Mouse (Mus musculus): Measurements from ENCODE around the gene Srd5a1.
A peak's percentile ranks its signal among the peaks of the same experiment; 100 is the strongest.
"Not testable (repeated sequence)": the region's sequence is repeated elsewhere in the genome, so short reads cannot be mapped to it uniquely, and the experiment has no call there.

The Srd5a1 gene

DNA sequence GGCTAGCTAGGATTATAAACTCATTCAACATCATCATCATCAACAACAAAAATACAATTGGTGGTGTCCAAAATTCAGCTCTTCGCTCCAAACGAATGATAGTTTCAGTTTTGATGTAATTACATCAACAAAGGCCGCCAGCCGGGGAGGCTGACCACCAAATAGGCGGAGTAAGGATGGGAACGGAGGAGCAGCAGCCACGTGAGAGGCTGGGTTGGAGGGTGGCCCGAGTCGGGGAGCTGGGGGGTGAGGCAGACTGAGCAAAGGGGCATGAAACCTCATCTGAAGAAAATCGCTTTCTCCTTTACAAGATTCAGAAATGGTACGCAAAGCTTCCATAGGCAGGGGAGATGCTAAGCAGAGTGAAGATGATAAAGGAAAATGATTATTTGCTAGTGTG lies 34.6 kb downstream of the Srd5a1 start:
- DNase-seq (ENCODE audit: low read depth, low spot score): no peak

DNA sequence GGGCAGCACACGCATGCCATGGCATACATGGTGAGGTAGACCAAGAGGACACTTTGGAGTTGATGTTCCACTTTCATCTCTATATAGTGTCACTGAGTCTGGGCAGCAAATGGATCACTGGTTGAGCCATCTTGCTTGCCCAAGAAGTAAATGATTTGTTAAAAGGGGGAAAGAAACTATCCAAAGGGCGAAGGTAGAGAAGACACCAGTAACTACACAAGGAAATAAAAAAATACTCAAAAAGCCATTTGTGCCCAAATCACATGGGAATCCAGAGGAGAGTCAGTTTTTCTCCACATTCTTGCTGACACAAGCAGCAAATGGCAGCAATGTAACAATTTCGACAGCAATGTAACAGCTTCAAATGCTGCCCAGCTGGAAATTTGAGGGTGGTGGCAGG lies 38.6 kb downstream of the Srd5a1 start:
- no peak for DNase-seq (ENCODE audit: low read depth, low spot score)

DNA sequence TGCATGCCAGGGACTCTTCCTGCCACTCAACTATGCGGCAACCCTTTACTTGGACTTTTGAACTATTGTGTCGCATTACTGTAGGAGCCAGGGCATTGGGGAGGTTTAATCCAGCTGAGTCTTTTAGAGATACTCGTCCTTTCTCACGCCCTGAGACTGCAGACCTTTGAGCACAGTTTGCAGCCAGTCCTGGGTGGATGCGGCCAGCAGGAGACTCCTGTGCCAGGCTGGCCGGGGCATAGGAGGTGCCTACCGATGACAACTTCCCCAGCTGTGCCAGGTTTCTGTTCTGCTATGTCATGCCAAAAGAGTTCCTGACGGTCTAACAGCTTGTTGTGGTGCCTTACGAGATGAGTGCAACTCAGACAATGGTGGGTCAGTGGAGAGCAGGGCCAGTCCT lies 42.0 kb downstream of the Srd5a1 start:
- no peak for DNase-seq (ENCODE audit: low read depth, low spot score)

DNA sequence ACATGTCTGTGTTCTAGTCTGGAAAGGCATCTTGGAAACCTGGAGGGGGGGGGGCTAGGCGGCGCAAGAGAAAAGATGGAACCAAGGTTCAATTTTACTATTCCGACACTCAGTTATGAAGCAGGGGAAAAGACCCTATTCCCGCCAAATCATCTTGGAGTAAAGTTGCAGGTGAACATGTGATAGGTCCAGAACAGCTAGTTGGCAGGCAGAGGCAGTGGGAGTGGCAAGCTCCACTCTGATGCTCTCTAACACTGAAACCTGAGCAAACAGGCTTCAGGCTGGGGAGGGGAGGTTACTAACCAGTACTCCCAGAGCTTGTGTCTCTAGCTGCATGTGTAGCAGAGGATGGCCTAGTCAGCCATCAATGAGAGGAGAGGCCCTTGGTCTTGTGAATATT lies 45.8 kb downstream of the Srd5a1 start:
- DNase-seq (ENCODE audit: low read depth, low spot score): not testable (repeated sequence)

DNA sequence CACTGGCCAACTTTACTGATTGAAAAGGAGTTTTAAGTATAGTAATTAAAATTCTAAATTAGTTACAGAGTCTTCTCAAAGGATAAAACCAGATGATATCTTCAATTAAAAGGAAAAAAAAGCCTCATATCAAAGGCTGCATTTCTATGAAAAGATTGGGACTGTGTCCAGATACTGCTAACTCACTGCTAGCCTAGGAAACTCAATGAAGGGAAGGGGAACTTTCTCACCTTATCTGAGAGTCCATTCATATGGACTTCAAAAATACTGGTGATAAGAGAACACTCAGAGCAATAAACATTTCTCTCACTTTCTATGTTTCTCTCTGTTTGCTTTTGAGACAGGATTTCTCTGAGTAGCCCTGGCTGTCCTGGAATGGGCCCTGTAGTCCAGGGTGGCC lies 46.7 kb downstream of the Srd5a1 start:
- no peak for DNase-seq (ENCODE audit: low read depth, low spot score)

DNA sequence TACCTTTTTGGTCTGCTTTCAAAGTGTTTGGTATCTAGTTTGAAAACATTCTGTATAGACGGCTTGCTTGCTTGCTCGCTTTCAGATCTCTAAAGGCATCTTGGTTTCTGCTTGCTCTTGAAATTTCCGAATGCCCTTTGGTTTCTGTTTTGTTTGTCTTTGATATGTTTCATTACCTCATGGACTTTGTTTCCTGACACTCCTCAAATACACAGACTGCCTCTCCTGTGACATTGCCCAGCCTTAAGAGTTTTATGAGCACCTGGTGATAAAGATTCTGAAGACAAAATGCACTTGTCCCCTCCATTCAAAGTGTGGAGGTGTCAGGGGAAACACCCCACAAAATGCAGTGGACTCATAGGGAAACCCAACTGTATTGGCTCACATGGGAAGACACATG lies 47.3 kb downstream of the Srd5a1 start:
- DNase-seq (ENCODE audit: low read depth, low spot score): no peak

DNA sequence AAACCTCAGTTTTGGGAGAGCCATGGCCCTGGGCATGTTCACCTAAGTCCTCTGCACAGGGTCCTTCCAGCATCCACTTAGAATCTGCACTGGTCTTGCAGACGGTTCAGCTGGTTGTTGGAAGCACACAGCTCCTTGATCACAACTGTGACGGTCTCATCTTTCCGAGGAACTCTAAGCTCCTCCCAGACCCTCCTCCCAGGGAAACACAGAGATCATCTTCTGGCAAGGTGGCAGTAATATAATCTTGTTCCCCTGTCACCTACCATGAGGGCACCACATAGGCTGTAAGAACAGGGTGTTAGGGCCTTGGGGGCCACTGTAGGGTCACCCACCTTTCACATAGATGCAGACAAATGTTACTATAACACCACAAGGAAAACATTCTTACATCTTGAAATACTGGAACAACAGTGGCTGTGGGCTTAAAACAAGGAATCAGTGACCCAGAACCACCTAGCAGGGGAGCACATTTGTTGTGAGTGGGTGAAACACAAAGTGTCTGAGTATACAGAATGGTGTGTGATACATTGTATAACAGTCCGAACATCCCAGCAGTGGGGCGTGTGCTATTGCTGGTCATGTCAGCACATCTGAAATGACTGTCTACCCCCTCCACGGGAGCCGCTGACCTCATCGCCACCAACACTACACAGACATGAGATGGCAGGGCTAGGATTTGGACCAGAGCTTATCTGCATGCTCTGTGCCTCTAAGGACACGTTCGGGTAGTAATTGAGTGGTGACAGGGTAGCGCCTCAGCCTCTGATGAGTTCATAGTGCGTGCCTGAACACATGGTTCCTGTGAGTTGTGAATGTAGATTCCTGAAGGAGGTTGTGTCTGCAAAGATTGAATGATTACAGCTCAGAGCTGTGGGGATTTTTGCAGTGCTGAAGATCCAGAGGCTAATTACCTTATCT lies 48.3 kb downstream of the Srd5a1 start:
- DNase-seq (ENCODE audit: low read depth, low spot score): no peak

DNA sequence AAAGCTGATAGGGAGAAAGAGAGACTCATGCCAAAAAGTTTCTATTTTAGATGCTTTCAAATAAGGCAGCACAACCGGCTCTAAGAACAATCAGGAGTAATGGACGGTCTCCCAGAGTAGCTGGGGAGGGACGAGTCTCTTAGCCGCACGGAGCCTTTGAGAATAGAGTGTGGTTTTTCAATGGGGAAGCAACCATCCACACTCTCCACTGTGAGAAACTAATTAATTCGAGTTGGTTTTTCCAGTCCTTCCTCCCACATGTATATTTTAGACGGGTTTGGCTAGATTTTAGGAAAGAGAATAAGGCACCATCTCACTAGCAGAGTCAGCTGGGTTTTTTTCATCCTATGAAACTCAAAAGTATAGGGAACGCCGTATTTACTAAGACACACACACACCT lies 49.2 kb downstream of the Srd5a1 start:
- peak; percentile 46 for DNase-seq (ENCODE audit: low read depth, low spot score)

DNA sequence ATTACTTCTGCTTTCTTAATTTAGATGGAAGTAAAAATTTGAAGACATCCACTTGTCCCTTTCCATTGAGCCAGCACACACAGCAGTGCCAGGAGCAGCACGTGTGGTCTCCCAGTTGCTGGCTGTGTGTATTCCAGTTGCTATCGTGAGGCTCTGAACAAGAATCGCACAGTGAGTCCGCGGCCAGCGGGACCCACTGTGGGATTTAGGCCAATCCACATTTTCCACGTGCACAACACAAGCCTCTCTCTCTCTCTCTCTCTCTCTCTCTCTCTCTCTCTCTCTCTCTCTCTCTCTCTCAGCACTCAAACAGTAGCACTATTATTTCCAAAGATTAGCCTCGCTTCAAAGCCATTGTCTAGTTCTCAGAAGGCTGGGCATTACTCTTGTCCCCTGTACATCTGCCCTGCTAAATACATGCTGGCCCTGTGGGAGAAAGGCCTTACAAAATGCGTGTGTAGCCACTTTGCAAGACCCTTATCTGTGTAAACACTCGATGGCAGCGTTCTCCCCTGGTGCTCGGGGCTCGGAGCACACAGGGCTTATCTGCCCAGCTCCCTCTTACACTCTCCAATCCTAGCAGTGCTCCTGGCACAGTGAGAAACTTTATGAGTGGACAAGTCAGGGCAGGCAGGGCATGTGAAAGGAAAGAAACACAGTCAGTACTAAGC lies 51.8 kb downstream of the Srd5a1 start:
- DNase-seq (ENCODE audit: low read depth, low spot score): peak; percentile 87

DNA sequence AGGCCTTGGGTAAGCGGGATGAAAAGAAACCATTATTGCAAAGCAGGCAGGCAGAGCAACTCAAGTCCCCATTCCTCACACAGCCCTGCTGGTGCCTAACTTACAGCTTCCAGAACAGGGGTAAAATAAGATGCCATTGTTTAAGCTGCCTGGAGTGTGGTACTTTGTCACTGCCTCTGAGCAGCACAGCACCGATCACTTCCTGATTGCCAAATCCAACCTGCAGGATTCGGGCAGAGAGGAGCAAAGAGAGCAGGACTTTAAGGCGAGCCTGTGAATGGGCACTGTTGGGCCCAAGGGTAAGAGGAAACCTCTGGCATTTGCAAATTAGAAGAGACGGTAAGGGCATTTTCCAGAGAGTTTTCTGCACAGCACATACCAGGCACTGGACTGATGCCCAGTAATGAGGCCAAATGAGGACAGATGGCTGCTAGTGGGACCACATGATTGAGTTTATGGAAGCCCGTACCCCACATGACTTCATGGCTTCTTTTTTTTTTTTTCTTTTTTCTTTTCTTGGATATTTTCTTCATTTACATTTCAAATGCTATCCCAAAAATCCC lies 53.1 kb downstream of the Srd5a1 start:
- DNase-seq (ENCODE audit: low read depth, low spot score): peak; percentile 88

DNA sequence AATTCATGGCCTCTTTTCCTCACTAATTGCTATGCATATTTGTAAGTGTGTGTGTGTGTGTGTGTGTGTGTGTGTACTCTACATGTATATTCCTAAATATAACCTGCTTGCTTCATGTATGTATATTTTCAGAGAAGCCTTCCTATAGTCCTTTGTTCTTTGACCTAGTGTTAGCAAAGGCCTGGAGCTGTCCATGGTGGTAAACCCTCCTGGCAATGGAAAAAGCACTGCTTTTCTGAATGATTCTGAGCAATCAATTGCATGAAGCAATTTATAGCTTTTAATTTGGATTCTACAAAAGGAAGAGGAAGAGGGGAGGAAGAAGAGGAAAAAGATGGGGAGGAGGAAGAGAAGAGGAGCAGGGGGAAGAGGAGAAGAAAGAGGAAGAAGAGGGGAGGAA lies 54.5 kb downstream of the Srd5a1 start:
- DNase-seq (ENCODE audit: low read depth, low spot score): no peak

DNA sequence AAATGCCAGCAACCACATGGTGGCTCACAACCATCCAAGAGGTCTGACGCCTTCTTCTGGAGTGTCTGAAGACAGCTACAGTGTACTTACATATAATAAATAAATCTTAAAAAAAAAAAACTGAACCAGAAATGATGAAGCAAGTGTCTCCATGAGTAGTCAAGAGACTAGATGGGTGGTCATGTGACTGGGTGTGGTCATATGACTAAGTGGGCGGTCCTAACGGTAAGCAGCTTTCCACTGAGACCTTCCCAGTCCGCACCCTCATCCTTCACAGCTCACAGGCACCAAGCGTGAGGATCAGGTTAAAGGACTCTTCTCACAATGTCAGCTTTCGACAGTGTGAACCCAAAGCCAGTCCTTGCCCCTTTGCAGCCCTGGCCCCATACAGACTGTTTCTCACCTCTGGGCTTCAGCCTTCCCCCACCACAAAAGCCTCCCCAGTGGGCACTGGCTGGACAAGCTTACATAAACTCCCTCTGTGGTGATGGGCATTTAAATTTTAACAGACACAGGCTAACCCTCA lies 55.2 kb downstream of the Srd5a1 start:
- DNase-seq (ENCODE audit: low read depth, low spot score): no peak

DNA sequence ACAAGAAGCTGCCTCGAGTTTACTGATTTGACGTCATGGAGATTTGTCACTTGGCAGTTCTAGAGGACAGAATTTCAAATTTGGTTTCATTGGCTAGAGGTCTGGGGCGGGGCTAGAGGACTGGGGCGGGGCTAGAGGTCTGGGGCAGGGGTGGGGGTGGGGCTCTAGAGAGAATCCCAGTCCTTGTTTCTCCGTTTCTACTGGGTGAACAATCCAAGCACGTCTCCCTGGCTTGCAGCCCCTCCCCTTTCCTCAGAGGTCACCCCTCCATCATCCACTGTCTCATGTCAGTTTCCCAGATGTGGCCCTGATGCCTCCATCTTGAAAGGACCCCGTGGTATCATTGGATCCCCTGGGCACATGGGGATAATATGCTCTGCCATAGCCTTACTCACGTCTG lies 56.2 kb downstream of the Srd5a1 start:
- peak; percentile 49 for DNase-seq (ENCODE audit: low read depth, low spot score)

DNA sequence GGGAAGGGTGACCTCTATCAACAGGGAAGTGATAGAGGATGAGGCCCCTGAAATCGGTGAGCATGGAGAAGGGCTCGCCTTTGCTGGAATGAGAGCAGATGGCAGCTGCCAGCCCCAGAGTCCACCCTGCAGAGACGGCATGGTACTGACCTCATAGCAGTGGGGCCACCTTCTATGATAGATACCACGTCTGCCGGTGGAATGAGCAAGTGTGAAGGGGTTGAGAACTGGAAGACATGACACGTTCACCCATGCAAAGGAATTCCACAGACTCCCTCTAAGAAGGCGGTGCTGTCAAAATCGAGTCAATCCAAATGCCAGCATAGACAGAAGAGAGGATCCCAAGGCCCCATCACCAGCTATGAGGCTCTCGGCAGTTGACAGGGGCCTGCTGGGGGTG lies 57.0 kb downstream of the Srd5a1 start:
- DNase-seq (ENCODE audit: low read depth, low spot score): no peak

DNA sequence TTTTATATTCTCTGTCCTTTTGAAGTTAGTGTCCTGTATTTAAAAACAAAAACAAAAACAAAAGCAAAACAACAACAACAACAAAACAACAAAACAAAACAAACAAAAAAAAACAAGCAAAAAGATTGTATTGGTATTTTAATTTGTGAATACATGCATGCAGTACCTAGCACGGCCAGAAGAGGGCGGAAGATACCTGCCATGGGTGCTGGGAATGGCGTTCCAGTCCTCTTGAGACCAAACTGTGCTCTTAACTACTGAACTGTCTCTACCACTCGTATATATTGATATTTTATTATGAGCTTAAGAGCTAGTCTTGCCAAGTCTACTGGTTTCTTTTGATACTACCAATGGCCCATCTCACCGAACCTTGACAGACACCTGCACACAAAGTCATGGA lies 58.2 kb downstream of the Srd5a1 start:
- DNase-seq (ENCODE audit: low read depth, low spot score): peak; percentile 65

DNA sequence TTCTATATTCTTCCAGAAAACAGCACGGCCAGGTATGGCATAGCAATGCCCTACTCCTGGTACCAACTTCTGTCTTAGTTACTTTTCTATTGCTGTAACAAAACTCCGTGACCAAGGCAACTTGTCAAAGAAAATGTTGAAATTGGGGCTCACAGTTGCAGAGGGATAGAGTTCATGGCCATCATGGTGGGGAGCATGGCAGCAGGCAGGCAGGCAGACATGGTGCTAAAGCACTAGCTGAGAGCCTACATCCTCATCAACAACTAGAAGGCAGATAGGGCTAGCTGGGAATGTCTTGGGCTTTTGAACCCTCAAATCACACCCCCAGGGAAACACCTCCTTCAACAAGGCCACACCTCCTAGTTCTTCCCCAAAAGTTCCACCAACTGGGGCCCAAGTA lies 60.4 kb downstream of the Srd5a1 start:
- no peak for DNase-seq (ENCODE audit: low read depth, low spot score)

DNA sequence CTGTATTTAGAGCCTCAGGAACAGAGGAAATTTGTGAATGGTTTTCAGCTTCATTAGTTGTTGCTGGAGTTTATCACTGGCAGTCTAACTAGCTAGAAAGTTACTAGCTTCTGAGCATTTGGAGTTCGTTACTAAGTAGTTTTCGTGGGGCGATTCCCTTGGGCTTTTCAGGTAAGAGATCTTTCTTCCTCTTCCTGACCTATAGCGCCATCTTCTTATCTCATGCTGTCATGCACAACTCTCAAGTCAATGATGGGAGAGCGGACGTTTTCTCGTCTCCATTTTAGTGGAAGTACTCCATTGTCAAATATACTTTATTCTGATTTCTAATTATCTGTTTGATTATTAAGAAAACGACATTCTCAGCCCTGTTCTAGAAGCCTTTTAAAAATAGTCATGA lies 61.3 kb downstream of the Srd5a1 start:
- no peak for DNase-seq (ENCODE audit: low read depth, low spot score)

DNA sequence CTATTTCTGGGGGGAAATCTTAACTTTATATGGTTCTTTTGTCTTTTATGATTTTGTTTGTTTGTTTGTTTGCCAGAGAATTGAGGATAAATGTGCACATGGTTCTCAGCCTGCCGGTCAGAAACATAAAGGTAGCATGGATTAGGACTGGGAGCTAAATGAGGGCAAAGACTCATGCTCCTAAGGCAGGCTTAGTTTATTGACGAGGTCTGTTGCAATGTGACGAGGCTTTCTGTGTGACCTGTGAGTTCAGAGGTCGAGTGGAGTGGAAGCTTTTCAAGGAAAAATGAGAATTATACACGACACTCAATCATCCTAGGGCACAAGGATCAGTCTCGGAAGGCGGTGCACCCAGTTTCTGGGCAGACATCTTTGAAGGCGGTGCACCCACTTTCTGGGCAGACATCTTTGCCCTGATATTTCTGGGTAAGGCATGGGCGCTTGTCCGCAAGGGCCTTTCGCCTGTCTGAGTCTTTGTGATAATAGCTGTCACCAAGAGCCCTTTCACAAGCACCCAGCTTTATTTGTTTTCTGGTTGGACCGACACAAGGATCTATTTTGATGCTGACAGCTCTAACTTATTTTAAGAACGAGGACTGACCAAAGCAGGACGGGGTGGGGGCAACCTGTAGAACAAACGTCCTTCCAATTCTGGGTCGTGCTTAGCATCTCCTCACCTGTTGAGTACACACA lies 63.6 kb downstream of the Srd5a1 start:
- no peak for DNase-seq (ENCODE audit: low read depth, low spot score)

DNA sequence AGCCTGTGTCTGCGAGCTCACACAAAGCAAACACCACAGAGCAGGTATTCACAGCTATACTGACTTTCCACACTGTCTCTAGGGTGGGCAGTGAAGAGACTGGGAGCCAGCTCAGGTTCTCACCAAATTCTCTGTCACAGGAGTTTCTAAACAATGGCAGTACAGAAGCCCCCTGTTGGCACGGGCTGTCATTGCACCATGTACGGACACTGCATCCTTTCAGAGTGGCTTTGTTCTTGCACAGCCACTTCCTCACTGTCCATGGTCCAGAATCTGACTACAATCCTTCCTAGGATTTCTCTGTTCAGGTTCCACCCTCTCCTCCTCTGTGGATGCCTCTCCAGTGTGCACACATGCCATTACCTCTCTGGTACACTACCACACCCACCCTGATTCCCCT lies 66.2 kb downstream of the Srd5a1 start:
- no peak for DNase-seq (ENCODE audit: low read depth, low spot score)

DNA sequence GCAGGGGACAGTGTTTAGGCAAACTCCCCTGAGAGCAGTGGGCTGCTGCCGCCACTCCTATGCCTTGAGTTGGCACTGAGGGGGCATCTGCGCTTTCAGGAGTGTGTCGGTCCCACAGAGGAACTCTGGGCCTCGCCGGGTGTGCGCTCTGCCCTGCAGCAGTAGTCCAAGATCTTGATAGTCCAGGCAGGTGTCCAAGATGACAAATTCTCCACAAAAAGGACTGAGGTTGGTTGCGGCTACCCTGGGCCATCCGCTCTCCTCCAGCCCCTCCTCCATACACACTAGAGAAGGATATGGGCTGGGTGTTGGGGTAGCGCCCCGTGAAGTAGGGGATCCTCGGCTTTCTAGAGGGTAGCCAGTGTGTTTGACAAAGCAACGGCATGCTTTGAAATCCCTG lies 67.6 kb downstream of the Srd5a1 start:
- DNase-seq (ENCODE audit: low read depth, low spot score): no peak

DNA sequence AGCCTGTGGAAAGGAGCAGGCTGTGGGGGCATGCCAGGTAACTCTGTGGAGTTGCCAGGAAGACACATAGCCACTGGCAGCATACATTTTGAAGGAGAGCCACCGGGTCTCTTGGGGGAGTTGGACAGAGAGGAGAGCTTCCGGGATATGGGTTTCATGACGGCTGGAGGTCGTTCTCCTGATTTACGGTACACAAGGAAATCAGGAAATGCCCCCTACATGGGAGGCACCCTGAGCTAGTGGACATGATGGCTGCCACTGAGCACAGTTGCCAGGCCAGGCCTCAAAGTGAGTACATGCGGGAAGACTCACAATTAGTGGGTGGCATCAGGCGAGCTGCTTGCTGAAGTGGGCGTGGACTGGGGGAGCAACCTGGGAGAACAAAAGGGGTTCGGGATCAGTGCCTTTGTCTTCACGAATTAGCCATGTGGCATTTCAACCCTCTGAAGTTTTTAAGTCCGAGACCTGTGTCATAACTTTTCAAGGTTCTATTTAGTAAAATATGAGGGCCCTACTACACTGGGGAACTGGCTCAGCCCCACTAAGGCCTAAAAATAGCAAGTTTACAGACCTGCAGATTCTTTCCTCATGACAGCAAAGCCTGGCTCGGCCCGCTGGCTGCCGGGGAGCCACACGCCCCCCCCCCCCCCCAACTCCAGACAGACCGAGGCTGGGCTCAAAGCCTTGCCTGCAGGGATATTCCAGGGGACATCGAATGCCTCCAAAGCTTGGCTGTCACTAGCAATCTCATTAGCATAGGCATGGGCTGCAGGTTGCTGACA lies 68.5 kb downstream of the Srd5a1 start:
- DNase-seq (ENCODE audit: low read depth, low spot score): no peak
